Mouse (Mus musculus): ENCODE data around the gene Cdc42se2.

Cdc42se2 gene

GRCm38 (mm10) chr11:54755148-54755664, 32.3 kb downstream of the Cdc42se2 start:
- no peak for DNase-seq (ENCODE audit: extremely low read depth, low read depth)

- no peak for DNase-seq (ENCODE audit: extremely low read depth, low read depth)
Observed at GRCm38 (mm10) chr11:54754301-54755147, 33.0 kb downstream of the Cdc42se2 start.

GRCm38 (mm10) chr11:54751502-54751901, 36.0 kb downstream of the Cdc42se2 start:
- no peak for DNase-seq (ENCODE audit: extremely low read depth, low read depth)

GRCm38 (mm10) chr11:54748891-54749290, 38.6 kb downstream of the Cdc42se2 start:
- no peak for DNase-seq (ENCODE audit: extremely low read depth, low read depth)

GRCm38 (mm10) chr11:54744231-54744630, 43.2 kb downstream of the Cdc42se2 start:
- DNase-seq (ENCODE audit: extremely low read depth, low read depth): no peak

GRCm38 (mm10) chr11:54741330-54741729, 46.1 kb downstream of the Cdc42se2 start:
- DNase-seq (ENCODE audit: extremely low read depth, low read depth): no peak

- no peak for DNase-seq (ENCODE audit: extremely low read depth, low read depth)
Observed at GRCm38 (mm10) chr11:54739012-54739750, 48.3 kb downstream of the Cdc42se2 start.

GRCm38 (mm10) chr11:54736903-54737302, 50.6 kb downstream of the Cdc42se2 start:
- no peak for DNase-seq (ENCODE audit: extremely low read depth, low read depth)

GRCm38 (mm10) chr11:54735114-54735513, 52.4 kb downstream of the Cdc42se2 start:
- no peak for DNase-seq (ENCODE audit: extremely low read depth, low read depth)

- no peak for DNase-seq (ENCODE audit: extremely low read depth, low read depth)
Observed at GRCm38 (mm10) chr11:54733546-54733945, 53.9 kb downstream of the Cdc42se2 start.

GRCm38 (mm10) chr11:54731367-54731766, 56.1 kb downstream of the Cdc42se2 start:
- no peak for DNase-seq (ENCODE audit: extremely low read depth, low read depth)

- DNase-seq (ENCODE audit: extremely low read depth, low read depth): no peak
Observed at GRCm38 (mm10) chr11:54730931-54731330, 56.5 kb downstream of the Cdc42se2 start.

- no peak for DNase-seq (ENCODE audit: extremely low read depth, low read depth)
Observed at GRCm38 (mm10) chr11:54729311-54729710, 58.2 kb downstream of the Cdc42se2 start.

GRCm38 (mm10) chr11:54728371-54728770, 59.1 kb downstream of the Cdc42se2 start:
- no peak for DNase-seq (ENCODE audit: extremely low read depth, low read depth)

- no peak for DNase-seq (ENCODE audit: extremely low read depth, low read depth)
Observed at GRCm38 (mm10) chr11:54727327-54727901, 60.1 kb downstream of the Cdc42se2 start.

- DNase-seq (ENCODE audit: extremely low read depth, low read depth): no peak
Observed at GRCm38 (mm10) chr11:54726571-54727062, 60.9 kb downstream of the Cdc42se2 start.

- DNase-seq (ENCODE audit: extremely low read depth, low read depth): no peak
Observed at GRCm38 (mm10) chr11:54724353-54725034, 63.0 kb downstream of the Cdc42se2 start.

GRCm38 (mm10) chr11:54722057-54722456, 65.4 kb downstream of the Cdc42se2 start:
- no peak for DNase-seq (ENCODE audit: extremely low read depth, low read depth)

GRCm38 (mm10) chr11:54718601-54719000, 68.9 kb downstream of the Cdc42se2 start:
- DNase-seq (ENCODE audit: extremely low read depth, low read depth): no peak

- no peak for DNase-seq (ENCODE audit: extremely low read depth, low read depth)
Observed at GRCm38 (mm10) chr11:54717893-54718292, 69.6 kb downstream of the Cdc42se2 start.

- no peak for DNase-seq (ENCODE audit: extremely low read depth, low read depth)
Observed at GRCm38 (mm10) chr11:54712849-54713248, 74.6 kb downstream of the Cdc42se2 start.
